In the genomic region with DNA sequence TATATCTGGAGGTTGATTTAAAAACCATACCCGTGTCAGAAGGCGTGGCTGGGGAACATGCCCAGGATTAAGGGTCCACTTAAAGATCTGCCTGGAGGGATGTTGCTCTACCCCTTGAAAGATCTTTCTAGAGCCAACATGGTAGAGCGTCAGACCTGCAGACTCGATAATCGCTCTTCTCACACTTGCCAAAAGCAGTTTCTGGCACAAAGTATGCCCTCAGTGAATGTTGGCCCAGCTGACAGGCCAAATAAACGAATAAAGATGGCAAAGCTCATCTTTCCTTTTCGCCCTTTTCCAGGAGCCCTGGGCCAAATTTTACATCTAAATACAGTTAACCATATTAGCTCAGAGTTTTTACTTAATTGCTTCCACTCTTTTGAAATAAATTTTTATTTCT, we compare ENCODE assay signal across 18 mouse cellular contexts.
"Had no signal": no experiment of that assay in that cellular context is flagged by ENCODE, and none has a peak within 500 bp of the region (broad histone marks: within the 10 kb centered on the region; RNA-seq: fewer than 3 reads in every experiment).

No protein-coding gene starts in this region.

- H3K27ac ChIP-seq: lung, embryonic 15.5 days; macrophage; midbrain, embryonic 13.5 days; neural tube, embryonic 12.5 days; stomach, embryonic 15.5 days; stomach, postnatal 0 days had no signal

- H3K36me3 ChIP-seq: lung, embryonic 15.5 days; midbrain, embryonic 13.5 days; neural tube, embryonic 12.5 days; stomach, embryonic 15.5 days had no signal

- H3K4me3 ChIP-seq: lung, embryonic 15.5 days; megakaryocyte, embryonic 14.5 days; midbrain, embryonic 13.5 days; neural tube, embryonic 12.5 days; stomach, embryonic 15.5 days had no signal

- DNase-seq: liver, postnatal 0 days; lung, adult 2 months; lung, postnatal 14 days; lung, postnatal 36 days; right cerebral cortex, postnatal 14 days; thymus, adult 2 months; thymus, postnatal 25 days; thymus, postnatal 4 days had no signal

- H3K9ac ChIP-seq: liver, postnatal 0 days; lung, embryonic 15.5 days; midbrain, embryonic 13.5 days; neural tube, embryonic 12.5 days; stomach, embryonic 15.5 days had no signal

- H3K9me3 ChIP-seq: lung, embryonic 15.5 days; megakaryocyte, embryonic 14.5 days; midbrain, embryonic 13.5 days; neural tube, embryonic 12.5 days; stomach, embryonic 15.5 days had no signal

- H3K4me2 ChIP-seq: lung, embryonic 15.5 days; midbrain, embryonic 11.5 days; midbrain, embryonic 13.5 days; neural tube, embryonic 12.5 days; stomach, embryonic 15.5 days had no signal

- H3K4me1 ChIP-seq: lung, embryonic 15.5 days; megakaryocyte, embryonic 14.5 days; stomach, embryonic 15.5 days had no signal

- H3K27me3 ChIP-seq: lung, embryonic 15.5 days; neural tube, embryonic 12.5 days; stomach, embryonic 15.5 days had no signal

- ATAC-seq: liver, postnatal 0 days; lung, postnatal 0 days; midbrain, embryonic 13.5 days; midbrain, embryonic 16.5 days had no signal
